Mouse (Mus musculus): ENCODE results near the gene Vmn2r113. TPM values are rescaled to one million over a fixed set of nuclear protein-coding genes. Genes with fewer than 3 reads are reported as not detected.
"Not testable (repeated sequence)": the region's sequence is repeated elsewhere in the genome, so short reads cannot be mapped to it uniquely, and the experiment has no call there.

Gene Vmn2r113
- not detected in 2 replicates for polyA plus RNA-seq (2015; fragmentation: Nextera tagmentation; extraction: Ambion mirVana)

- H3K27me3 ChIP-seq (replicated peaks); H3K4me3 ChIP-seq; H3K9me3 ChIP-seq; H3K9ac ChIP-seq; H3K4me2 ChIP-seq; H3K27ac ChIP-seq; ATAC-seq (replicated peaks); H3K4me1 ChIP-seq; H3K36me3 ChIP-seq (replicated peaks): not testable (repeated sequence)
- no CpG with 5 or more reads among the region's 4 CpGs for WGBS
Measured at GRCm38 (mm10) chr17:22942684-22943083, at the start of gene Vmn2r113. TSS of gene Vmn2r113 (plus strand) at chr17:22942984.

Other genes starting within 250 kb of the Vmn2r113 start
- 18.3 and 20.2 TPM in 2 replicates for gene Zfp945, start 75.8 kb upstream of the Vmn2r113 start, polyA plus RNA-seq (2015; fragmentation: Nextera tagmentation; extraction: Ambion mirVana)
- not detected in 2 replicates for gene Vmn2r-ps130, start 118.2 kb downstream of the Vmn2r113 start, polyA plus RNA-seq (2015; fragmentation: Nextera tagmentation; extraction: Ambion mirVana)